Mouse (Mus musculus) hindbrain, embryonic 12.5 days (tissue): Measurements from ENCODE around the gene Tln1. TPM values are rescaled to one million over a fixed set of nuclear protein-coding genes. Genes with fewer than 3 reads are reported as not detected.

ENCODE experiments used
- ATAC-seq: fragments of 200-750 bp; cut with Nextera tagmentation; 2 replicates; pipeline ENCODE4 v1.8.0; 2017; ENCODE audit warnings: moderate TSS enrichment; ENCODE audit not compliant: low FRiP score
- H3K27ac ChIP-seq: fragments of 300-500 bp; sonication (generic); 2 replicates; pipeline ENCODE4 v1.5.1; 2016; ENCODE audit warnings: mild to moderate bottlenecking
- H3K27me3 ChIP-seq: fragments of 300-500 bp; sonication (generic); 2 replicates; pipeline ENCODE4 v1.6.1; 2016; ENCODE audit warnings: mild to moderate bottlenecking
- H3K36me3 ChIP-seq: fragments of 300-500 bp; sonication (generic); 2 replicates; pipeline ENCODE4 v1.6.1; 2016; ENCODE audit warnings: mild to moderate bottlenecking
- H3K4me1 ChIP-seq: fragments of 300-500 bp; sonication (generic); 2 replicates; pipeline ENCODE4 v1.6.1; 2016
- H3K4me2 ChIP-seq: fragments of 300-500 bp; sonication (generic); replicated peaks from 2 replicates; pipeline ENCODE4 v1.6.1; 2016; ENCODE audit warnings: mild to moderate bottlenecking
- H3K4me3 ChIP-seq: fragments of 300-500 bp; sonication (generic); 2 replicates; pipeline ENCODE4 v1.5.1; 2016; ENCODE audit warnings: mild to moderate bottlenecking
- H3K9ac ChIP-seq: fragments of 300-500 bp; sonication (generic); 2 replicates; pipeline ENCODE4 v1.6.1; 2016; ENCODE audit warnings: mild to moderate bottlenecking, moderate library complexity
- H3K9me3 ChIP-seq: fragments of 300-500 bp; sonication (generic); replicated peaks from 2 replicates; pipeline ENCODE4 v1.6.1; 2016; ENCODE audit warnings: mild to moderate bottlenecking
- WGBS: fragments of 180-500 bp; shearing (Covaris S2); methylation state at CpG from one replicate; pipeline ENCODE4 v1.1.7; 2016; 5-methylcytosine and 5-hydroxymethylcytosine counted together
- polyA plus RNA-seq: library from polyadenylated mRNA; unstranded; fragments of >200 nt; fragmentation: Nextera tagmentation; extraction: Ambion mirVana; gene quantifications from 2 replicates; pipeline ENCODE4 v1.2.1, GENCODE M21; 2016

The Tln1 gene
- polyA plus RNA-seq, 1 experiment from 2014 or later: 70.5 TPM

GRCm38 (mm10) chr4:43509109-43509508 lies 53.4 kb downstream of the Tln1 start:
- peak overlapping the region; percentile 31; the same call in 1 of the 2 replicates for H3K4me3 ChIP-seq
- no peak overlapping the region for H3K9ac ChIP-seq
- no peaks in the 10 kb centered on the region for H3K36me3 ChIP-seq
- no peak overlapping the region for H3K27ac ChIP-seq
- no peak for ATAC-seq
- H3K4me2 ChIP-seq: peak overlapping the region; percentile 58
- H3K27me3 ChIP-seq: peaks cover 38% of the 10 kb centered on the region
- H3K4me1 ChIP-seq: peaks cover 20% of the 10 kb centered on the region
- 20% methylated on average over 9 of the region's 9 CpGs for WGBS
- no peaks in the 10 kb centered on the region for H3K9me3 ChIP-seq

DNA sequence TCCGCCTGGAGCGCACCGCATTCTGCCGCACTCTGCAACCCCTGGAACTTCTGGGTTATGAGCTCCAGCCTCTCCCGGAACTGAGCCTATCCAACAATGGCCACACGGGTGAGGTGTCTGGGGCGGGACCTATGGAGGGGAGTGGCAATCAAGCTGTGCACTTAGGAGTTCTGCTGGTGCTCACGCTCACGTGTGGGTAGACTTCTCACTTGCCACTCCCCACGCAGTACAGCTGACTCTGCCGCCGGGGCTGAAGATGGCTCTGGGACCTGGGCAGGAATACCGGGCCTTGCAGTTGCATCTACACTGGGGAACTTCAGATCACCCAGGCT lies 53.9 kb downstream of the Tln1 start:
- ATAC-seq: no peak; the same call in 1 of the 2 replicates
- H3K27me3 ChIP-seq: peaks cover 38% of the 10 kb centered on the region
- WGBS: 9% methylated on average over 13 of the region's 13 CpGs

GRCm38 (mm10) chr4:43507938-43508665 lies 54.4 kb downstream of the Tln1 start:
- 10% methylated on average over 18 of the region's 22 CpGs for WGBS
- Histone ChIP-seq H3K27ac (no peak overlapping the region), H3K9ac (peak overlapping the region; percentile 47), H3K4me2 (peak overlapping the region; percentile 58), H3K4me1 (peaks cover 20% of the 10 kb centered on the region), H3K36me3 (no peaks in the 10 kb centered on the region), H3K4me3 (peak overlapping the region; percentile 31), H3K9me3 (no peaks in the 10 kb centered on the region), H3K27me3 (peaks cover 40% of the 10 kb centered on the region)
- peak; percentile 61; the same call in 1 of the 2 replicates for ATAC-seq

More for the DNA sequence above, 53.9 kb downstream of the Tln1 start:
- H3K4me2 ChIP-seq: peak overlapping the region; percentile 58
- H3K9me3 ChIP-seq: no peaks in the 10 kb centered on the region
- H3K36me3 ChIP-seq: no peaks in the 10 kb centered on the region
- peak overlapping the region; percentile 47 for H3K9ac ChIP-seq
- H3K27ac ChIP-seq: no peak overlapping the region
- peaks cover 20% of the 10 kb centered on the region for H3K4me1 ChIP-seq
- H3K4me3 ChIP-seq: peak overlapping the region; percentile 31

DNA sequence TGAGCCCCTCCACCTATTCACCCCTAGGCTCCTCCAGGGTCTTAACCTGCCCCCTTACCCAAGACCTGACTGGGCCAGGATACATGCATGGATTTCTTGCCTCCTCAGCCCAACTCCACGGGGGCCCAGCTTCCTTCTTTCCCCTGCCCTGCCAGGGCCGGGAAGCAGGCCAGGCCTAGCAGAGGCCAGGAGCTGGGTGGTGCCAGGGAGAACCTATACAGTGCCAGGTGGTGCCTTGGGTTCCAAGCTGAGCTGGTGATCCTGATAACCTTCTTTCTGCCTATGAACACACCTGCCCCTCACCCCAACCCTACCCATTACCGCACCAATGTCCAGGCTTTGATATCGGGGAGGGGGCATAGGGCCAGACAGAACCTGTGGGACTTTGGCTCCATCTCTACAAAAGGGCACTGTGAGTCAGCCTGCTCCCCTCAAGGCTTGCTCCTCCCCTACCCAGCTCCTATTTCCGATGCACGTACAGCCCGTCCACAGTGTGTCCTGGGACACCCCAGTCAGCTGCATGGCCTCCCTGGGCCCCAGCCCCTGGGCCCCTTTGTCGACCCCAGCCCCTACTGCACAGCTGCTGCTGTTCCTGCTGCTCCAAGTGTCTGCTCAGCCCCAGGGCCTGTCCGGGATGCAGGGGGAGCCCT lies 55.8 kb downstream of the Tln1 start, which contains the start of gene Car9:
Car9 (plus strand) TSS at position 431 of the 650 bp plus-strand sequence.
- H3K36me3 ChIP-seq: no peaks in the 10 kb centered on the region
- no peaks in the 10 kb centered on the region for H3K9me3 ChIP-seq
- 55% methylated on average over 9 of the region's 9 CpGs for WGBS
- H3K27ac ChIP-seq: no peak within 1 kb of the TSS
- peak within 1 kb of the TSS; percentile 47; the same call in 1 of the 2 replicates for H3K9ac ChIP-seq
- peak within 1 kb of the TSS; percentile 58; the same call in 1 of the 2 replicates for H3K4me2 ChIP-seq
- peaks cover 43% of the 10 kb centered on the region for H3K27me3 ChIP-seq
- peaks cover 20% of the 10 kb centered on the region for H3K4me1 ChIP-seq
- no peak for ATAC-seq
- H3K4me3 ChIP-seq: no peak within 1 kb of the TSS

GRCm38 (mm10) chr4:43506074-43506473 lies 56.4 kb downstream of the Tln1 start:
- Histone ChIP-seq H3K36me3 (no peaks in the 10 kb centered on the region), H3K4me1 (peaks cover 20% of the 10 kb centered on the region), H3K4me3 (no peak overlapping the region), H3K27ac (no peak overlapping the region), H3K27me3 (peaks cover 43% of the 10 kb centered on the region), H3K9ac (no peak overlapping the region), H3K4me2 (no peak overlapping the region), H3K9me3 (no peaks in the 10 kb centered on the region)
- ATAC-seq: no peak
- 69% methylated on average over 8 of the region's 8 CpGs for WGBS

DNA sequence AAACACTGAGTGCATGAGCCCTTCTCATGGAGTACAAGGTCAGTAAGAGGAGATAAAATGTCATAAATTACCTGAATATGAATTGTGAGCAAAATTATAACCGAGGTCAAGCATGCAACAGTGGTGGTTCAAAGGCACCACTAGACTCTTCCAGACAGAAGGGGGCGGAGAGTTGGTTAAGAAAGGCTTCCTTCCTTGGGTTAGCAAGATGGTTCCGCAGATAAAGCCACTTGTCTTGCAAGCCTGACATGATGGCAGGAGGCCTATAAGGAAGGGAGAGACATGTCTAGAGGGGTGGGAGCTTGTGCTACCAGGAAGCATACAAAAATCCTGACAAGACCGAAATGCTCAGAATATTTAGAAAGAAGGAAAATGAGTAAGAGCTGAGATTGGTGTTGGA lies 58.2 kb downstream of the Tln1 start:
- H3K4me1 ChIP-seq: peaks cover 20% of the 10 kb centered on the region
- H3K4me3 ChIP-seq: no peak overlapping the region
- H3K27ac ChIP-seq: no peak overlapping the region
- no peaks in the 10 kb centered on the region for H3K36me3 ChIP-seq
- no peak for ATAC-seq
- H3K27me3 ChIP-seq: peaks cover 35% of the 10 kb centered on the region
- no peaks in the 10 kb centered on the region for H3K9me3 ChIP-seq
- 81% methylated on average over 4 of the region's 4 CpGs for WGBS
- no peak overlapping the region for H3K9ac ChIP-seq
- H3K4me2 ChIP-seq: no peak overlapping the region

- H3K9ac ChIP-seq: no peak overlapping the region
- H3K4me3 ChIP-seq: no peak overlapping the region
- H3K27me3 ChIP-seq: peaks cover 27% of the 10 kb centered on the region
- WGBS: 82% methylated on average over 6 of the region's 6 CpGs
- no peaks in the 10 kb centered on the region for H3K36me3 ChIP-seq
- no peak overlapping the region for H3K27ac ChIP-seq
- no peak for ATAC-seq
- H3K4me2 ChIP-seq: no peak overlapping the region
- no peaks in the 10 kb centered on the region for H3K9me3 ChIP-seq
- H3K4me1 ChIP-seq: peaks cover 19% of the 10 kb centered on the region
Observed at GRCm38 (mm10) chr4:43503506-43503905, 59.0 kb downstream of the Tln1 start.

GRCm38 (mm10) chr4:43503041-43503440 lies 59.5 kb downstream of the Tln1 start:
- Histone ChIP-seq H3K4me3 (no peak overlapping the region), H3K27me3 (peaks cover 22% of the 10 kb centered on the region), H3K36me3 (no peaks in the 10 kb centered on the region), H3K9ac (no peak overlapping the region), H3K4me2 (no peak overlapping the region), H3K27ac (no peak overlapping the region), H3K9me3 (no peaks in the 10 kb centered on the region), H3K4me1 (peaks cover 19% of the 10 kb centered on the region)
- 71% methylated on average over 2 of the region's 2 CpGs for WGBS
- no peak for ATAC-seq

- ATAC-seq: peak; percentile 86
- Histone ChIP-seq H3K4me2 (peak within 1 kb of the TSS; percentile 64), H3K27me3 (peaks cover 5% of the 10 kb centered on the region; the same call in 1 of the 2 replicates), H3K36me3 (peaks cover 13% of the 10 kb centered on the region; the same call in 1 of the 2 replicates), H3K4me1 (peaks cover 26% of the 10 kb centered on the region), H3K27ac (no peak within 1 kb of the TSS), H3K9me3 (no peaks in the 10 kb centered on the region), H3K4me3 (peak within 1 kb of the TSS; percentile 45), H3K9ac (peak within 1 kb of the TSS; percentile 42)
- 7% methylated on average over 50 of the region's 50 CpGs for WGBS
Observed at GRCm38 (mm10) chr4:43499407-43500333, 62.8 kb downstream of the Tln1 start, which contains the start of gene Arhgef39. Gene Arhgef39 (minus strand): TSS chr4:43499695.

DNA sequence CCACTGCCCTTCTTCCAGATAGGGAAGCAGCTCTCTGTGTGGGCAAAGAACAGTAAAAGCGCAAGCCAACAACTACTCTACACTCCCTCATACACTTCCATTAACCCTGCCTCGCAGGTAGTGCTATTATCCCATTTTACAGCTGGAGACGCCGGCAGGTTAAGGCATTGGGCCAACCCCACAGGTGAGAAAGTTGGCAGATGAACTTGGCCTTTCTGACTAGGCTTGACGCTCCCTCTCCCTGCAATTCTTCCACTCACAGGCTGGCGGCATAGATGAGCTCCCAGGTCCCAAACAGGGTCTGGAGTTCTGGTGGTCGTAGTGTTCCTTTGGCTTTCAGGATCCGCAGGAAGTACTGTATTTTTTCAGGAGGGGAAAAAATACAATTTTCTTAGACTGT lies 63.5 kb downstream of the Tln1 start:
- peak overlapping the region; percentile 42; the same call in 1 of the 2 replicates for H3K9ac ChIP-seq
- peaks cover 5% of the 10 kb centered on the region; the same call in 1 of the 2 replicates for H3K27me3 ChIP-seq
- peaks cover 13% of the 10 kb centered on the region; the same call in 1 of the 2 replicates for H3K36me3 ChIP-seq
- peak overlapping the region; percentile 64 for H3K4me2 ChIP-seq
- H3K27ac ChIP-seq: no peak overlapping the region
- peaks cover 31% of the 10 kb centered on the region for H3K4me1 ChIP-seq
- H3K9me3 ChIP-seq: no peaks in the 10 kb centered on the region
- peak; percentile 64; the same call in 1 of the 2 replicates for ATAC-seq
- 15% methylated on average over 8 of the region's 8 CpGs for WGBS
- peak overlapping the region; percentile 45 for H3K4me3 ChIP-seq

DNA sequence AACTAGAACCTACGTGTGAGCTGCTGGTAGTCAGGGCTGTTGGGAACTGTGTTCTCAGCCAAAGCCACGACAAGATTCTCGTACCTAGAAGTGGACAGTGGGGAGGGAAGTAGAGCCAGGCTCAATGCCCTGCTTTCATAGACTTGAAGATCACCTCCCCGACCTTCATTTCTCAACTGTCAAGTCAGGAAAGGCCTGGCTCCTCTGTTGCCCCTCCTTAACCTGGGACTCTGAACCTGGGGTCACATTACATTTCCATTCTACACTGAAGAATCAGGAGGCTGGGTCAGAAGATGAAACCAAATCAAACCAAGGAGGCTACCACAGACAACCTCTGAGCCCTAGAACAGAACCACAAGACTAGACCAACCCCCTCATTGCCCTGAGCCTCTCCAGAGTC lies 64.5 kb downstream of the Tln1 start:
- Histone ChIP-seq H3K27ac (no peak overlapping the region), H3K4me2 (peak overlapping the region; percentile 64), H3K27me3 (peaks cover under 1% of the 10 kb centered on the region; the same call in 1 of the 2 replicates), H3K4me1 (peaks cover 33% of the 10 kb centered on the region), H3K36me3 (peaks cover 13% of the 10 kb centered on the region; the same call in 1 of the 2 replicates), H3K4me3 (peak overlapping the region; percentile 45), H3K9me3 (no peaks in the 10 kb centered on the region), H3K9ac (no peak overlapping the region)
- no peak for ATAC-seq
- 77% methylated on average over 4 of the region's 4 CpGs for WGBS
